Mouse (Mus musculus) skeletal muscle tissue, adult 2 months (tissue): ENCODE measurements around the gene Coq2.

Experiments used
- DNase-seq: peaks from one replicate; pipeline ENCODE4 v3.0.0-alpha.2; 2012; ENCODE audit warnings: low read depth, low spot score

The Coq2 gene

DNA sequence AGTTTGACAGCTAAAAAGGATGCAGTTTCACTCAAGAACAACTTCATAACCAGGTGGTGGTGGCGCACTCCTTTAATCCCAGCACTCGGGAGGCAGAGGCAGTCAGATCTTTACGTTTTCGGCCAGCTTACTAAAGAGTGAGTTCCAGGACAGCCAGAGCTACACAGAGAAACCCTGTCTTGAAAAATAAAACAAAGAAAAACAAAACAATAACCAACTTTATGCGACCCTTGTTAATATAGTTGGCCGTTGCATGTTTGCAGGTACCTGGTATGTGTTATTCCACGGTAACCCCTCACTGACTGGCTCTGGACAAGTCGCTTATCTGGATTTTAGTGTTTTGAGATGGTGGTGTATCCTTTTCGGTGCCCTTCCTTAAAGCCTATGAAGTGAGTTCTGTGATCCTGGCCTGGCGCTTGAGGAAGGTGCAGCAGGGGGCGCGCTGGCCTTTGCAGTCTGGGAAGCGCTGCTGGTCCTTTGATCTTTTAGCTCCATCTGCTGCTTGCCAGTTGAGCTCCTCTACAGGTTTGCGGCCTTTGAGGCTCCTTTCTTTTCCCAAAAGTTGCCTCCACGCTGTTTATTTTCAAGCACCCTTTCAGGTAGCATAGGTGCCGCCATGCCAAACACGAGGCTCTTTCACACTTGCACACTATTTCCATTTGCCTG is at the start of gene Coq2:
TSS of gene Coq2 (minus strand) at position 430 of the 666 bp plus-strand sequence.
- peak; percentile 50 for DNase-seq

DNA sequence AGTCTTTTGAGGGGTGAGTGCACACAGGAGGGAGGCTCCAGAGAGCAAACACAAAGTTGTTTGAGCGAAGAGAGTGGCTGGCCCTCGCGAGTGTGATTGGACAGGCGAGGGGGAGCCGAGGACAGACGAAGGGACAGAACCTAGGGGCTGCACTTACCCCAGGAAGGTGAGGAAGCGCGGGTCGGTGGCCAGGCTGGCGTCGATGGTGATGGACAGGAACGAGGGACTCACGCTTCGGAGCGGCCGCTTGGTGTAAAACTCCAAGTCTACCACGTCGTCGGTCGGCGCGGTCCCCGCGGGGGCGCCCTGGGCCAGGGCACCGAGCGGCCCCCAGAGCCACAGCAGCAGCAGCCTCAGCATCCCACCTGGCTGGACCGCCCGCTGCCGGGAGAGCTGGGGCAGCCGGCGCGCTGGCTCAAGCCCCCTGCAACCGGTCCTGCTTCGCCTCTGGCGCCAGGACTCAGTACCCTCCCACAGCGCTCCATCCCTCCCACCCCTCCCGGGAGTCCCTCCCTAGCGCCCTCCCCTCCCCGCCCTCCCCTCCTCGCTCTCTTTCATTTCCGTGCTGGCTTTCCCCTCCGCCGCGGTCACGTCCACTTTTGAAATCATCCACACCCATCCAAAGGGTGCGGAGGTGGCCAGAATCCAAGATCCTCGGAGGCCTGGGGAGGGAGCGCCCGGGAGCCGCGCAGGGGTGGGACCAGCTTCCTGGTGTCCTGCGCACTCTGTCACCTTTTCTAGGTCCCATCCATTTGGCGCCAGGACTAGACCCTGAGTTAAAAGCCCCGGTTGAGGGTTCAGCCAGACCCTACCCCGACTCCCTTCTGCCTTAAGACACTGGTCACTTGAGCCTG is 44.5 kb upstream of the Coq2 start, which contains the start of gene Hpse:
TSS of gene Hpse (minus strand) at position 482 of the 854 bp plus-strand sequence.
- peak; percentile 27 for DNase-seq

DNA sequence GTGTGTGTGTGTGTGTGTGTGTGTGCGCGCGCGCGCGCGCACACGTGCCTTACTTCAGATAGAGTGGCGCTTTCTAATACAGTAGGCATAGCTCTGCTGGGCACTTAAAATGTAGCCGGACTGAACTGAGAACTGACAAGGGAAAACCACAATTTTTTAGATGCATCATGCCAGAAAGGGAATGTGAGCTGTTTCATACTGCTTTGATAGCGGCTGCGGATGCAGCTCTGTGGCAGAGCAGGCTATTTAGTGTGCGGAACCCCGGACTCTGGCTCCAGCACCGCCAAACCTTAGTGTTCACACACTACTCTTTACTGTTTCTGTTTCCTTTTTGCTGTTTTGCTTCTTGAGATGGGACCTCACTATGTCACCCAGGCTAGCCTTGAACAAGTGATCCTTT is 41.8 kb upstream of the Coq2 start:
- no peak for DNase-seq

DNA sequence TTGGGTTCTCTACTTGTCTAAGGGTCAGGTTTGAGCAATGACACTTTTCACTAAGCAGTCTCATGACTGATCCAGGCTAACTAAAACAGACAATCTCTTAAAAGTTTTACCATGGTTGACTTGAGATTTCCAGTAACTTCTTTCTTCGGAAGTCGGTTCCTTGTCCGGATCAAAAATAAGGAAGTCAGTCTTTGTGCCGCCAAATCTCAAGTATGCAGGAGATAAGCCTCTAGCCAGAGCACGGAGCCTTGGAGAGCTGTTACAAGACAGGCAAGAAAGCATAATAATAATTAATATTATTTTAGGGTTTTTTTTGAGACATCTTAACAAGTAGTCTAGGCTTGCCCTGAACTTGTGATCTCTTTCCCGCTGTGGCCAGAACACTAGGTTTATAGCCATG is 36.3 kb upstream of the Coq2 start:
- DNase-seq = no peak

DNA sequence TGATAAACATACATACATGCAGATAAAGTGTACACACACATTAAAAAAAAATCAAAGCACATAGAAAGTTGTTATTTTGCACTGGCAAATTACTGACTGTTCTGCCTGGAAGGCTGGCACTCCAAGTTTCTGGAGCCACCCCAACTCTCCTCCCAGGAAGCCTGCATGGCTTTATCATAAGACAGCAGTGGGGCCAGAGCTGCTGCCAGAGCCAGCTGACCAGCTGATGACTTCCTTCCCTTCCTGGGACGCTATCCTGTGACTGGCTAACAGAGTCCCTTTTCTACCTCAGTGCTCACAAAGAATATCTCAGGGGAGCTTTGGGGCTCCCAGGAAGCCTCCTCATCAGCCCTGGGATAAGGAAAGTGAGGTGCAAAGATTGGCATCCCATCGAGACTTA is 35.1 kb upstream of the Coq2 start:
- DNase-seq = peak; percentile 9

DNA sequence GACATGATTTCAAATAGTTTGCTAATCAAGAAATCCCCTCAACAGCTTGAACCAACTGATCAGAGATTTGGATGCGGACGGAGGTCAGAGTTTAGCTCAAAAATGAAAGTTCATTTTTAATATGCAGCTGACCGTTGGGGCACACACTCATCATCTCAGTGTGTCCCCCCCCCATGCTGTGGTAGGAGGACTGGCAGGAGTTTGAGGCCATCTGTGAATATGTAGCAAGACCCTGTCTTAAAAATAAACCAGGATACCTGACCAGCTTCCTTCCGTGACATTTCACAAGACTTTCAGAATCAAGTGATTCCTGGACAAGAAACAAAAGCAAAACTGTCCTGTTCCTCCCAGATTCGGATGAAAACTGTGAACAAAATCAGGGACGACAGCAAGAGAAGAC is 34.1 kb upstream of the Coq2 start:
- no peak for DNase-seq

DNA sequence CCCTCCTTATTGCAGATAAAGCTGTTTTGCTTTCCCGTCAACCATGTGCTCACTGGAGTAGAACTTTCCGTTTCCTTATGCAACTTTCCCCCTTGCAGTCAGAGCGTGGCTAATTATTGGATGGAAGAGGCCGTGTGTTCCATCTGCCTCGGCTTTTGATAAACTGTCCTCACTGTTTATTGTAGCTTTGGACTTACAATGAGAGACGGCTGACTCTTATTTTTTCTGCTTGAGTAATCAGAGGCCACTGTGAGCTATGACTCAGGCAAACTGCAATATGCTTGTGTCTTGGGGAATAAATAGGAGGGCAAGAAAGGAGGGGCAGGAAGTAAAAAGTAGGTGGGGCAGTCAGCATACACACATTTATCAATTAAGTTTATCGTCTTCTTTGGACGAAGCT is 31.7 kb upstream of the Coq2 start:
- no peak for DNase-seq

DNA sequence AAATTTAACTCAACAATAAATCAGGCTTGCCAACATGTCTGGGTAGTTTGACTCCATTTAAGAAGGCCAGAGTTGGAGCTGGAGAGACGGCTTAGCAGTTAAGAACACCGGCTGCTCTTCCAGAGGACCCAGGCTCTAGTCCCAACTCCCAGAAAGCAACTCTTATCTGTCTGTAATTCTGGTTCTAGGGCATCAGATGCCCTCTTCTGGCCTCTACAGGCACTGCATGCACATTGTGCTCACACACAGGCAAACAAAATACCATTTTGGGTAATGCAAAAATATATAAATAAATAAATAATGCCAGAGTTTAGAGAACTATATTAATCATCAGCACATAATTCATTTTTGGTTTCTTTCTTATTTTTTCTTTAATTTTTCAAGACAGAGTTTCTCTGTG is 29.3 kb upstream of the Coq2 start:
- no peak for DNase-seq

DNA sequence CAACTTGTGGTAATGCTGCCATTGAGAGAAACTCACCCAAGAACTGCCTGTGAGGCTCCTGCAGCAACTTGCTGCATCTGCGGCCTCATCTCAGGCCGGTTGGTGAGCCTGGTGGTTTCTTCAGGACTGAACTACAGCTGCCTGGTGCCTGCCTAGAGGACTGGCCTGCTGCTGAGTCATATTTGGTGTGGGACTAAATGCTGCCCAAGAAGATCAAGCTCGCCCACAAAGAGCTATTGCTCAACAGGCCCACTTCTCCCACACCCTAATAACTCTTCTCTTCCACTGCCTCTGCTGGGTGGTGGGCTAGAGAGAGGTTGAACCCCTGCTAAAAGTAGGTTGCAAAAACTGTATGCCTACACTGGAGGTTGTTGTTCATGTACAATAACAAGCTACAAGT is 27.4 kb upstream of the Coq2 start:
- no peak for DNase-seq

DNA sequence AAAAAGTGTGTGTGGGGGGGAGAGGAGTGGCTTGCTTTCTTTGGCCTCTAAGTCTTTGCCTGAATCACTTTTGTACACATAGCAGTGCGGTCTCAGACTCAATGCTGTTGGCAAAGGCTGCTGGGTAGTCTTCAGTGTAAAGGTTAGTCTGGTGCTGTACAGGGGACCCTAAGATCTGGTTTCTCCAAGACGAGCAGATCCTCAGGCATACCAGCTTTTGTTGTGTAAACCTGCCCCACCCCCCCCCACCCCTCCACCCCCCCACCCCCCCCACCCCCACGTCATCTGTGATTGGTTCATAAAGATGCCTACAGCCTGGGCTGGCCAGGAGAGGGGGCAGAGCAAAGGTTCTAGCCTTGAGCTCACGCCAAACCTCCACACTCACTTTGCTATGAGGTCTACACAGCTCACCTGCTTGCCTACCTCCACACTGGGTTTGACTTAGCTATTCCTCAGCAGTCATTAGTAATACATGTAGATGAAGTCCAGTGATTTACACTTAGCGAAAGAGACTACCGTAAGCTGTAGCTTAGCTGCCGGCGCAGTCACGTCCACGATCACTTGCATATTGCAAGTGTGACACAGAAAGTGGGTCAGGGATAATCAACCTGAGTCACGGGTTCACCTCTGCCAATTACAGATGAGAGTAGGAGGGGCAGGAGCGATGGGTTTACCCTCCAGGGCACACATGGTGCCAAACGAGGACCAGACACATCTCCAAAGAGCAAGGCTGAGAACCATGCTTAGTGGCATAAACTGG is 26.1 kb upstream of the Coq2 start:
- DNase-seq = no peak

DNA sequence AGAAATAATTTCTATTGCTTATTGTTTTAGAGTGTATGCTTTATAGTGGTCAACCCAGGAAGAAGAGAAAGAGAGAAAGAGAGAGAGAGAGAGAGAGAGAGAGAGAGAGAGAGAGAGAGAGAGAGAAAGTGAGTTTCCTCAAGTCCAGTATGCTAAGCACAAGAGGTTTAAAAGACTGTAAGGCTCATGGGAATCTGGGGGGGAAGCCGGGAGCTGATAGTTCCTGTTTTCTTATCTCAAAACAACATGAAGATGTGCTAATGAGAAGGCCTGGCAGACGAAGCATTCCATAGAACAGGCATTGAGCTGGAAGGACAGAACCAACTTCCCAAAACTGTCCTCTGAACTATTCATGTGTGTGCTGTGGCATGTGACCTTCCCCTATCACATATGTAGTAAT is 22.9 kb upstream of the Coq2 start:
- DNase-seq = no peak

DNA sequence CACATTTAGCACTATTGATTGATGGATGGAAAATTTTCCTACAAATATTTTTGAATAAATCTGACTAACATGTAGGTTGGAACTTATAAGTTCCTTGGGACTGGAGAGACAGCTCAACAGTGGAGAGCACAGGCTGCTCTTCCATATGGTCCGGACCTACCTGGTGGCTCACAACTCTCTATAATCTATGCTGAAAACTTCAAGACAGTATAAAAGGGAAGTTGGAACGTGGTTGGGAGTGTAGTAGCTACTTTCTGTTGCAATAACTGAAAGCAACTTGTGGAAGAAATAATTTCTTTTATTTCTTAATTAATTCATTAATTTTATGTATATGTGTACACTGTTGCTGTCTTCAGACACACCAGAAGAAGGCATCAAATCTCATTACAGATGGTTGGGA is 22.5 kb upstream of the Coq2 start:
- DNase-seq = no peak

DNA sequence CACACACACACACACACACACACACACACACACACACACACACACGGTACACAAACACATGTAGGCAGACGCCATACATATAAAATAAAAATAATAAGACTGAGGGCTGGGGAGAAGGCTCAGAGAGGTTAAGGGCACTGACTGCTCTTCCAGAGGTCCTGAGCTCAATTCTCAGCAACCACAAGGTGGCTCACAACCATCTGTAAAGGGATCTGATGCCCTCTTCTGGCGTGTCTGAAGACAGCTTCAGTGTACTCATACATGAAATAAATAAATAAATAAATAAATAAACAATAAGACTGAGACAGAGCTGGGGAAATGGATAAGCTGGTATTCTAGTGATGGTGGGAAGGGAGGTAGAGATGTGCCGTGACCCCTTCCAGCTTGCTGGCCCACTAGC is 10.7 kb upstream of the Coq2 start:
- no peak for DNase-seq

DNA sequence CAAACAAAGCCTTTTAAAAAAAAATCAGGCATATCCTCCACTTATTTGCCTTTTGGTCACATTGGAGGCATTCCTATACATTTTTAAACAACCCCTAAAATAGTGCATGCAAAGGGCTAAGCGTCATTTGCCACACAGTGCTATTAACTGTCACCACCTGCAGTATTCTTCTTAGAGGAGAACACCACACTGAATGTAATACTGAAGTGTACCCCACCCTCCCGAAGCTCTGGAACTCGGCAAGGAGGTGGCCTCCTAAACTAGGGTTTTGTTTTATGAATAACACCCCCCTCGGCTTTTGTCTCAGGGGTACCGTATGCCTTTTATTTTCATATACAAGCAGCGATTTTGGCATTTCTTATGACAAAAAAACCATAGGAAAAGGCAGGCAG is 5.6 kb upstream of the Coq2 start:
- DNase-seq = no peak

DNA sequence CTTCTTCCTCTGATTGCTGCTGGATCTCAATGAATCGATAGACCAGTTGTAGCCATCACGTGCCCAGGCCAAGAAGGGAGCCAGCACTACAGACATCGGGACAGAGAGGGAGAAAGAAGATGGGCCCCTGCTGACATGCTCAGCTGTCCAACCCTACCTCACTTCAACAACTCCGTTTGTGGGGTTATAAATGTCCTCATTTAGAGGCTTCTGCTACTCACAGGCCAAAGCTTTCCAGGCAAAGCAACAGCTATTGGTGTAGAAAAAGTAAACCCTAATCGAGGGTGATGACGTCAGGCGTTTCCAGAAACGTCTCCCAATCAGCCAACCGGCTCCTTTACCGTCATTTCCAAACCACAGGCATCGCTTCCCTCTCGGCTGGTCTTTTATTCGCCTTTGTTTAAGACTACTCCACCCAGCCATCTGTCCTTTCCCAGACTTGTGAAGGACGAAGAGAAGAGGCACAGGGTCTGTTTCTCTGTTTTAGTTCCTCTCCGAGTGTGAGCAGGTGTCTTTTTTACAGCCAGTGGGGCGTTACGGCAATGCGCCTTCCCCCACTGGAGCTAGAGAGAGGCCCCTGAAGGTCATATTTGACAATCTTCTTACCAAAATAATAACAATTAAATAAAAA is 5.1 kb upstream of the Coq2 start:
- DNase-seq = no peak

DNA sequence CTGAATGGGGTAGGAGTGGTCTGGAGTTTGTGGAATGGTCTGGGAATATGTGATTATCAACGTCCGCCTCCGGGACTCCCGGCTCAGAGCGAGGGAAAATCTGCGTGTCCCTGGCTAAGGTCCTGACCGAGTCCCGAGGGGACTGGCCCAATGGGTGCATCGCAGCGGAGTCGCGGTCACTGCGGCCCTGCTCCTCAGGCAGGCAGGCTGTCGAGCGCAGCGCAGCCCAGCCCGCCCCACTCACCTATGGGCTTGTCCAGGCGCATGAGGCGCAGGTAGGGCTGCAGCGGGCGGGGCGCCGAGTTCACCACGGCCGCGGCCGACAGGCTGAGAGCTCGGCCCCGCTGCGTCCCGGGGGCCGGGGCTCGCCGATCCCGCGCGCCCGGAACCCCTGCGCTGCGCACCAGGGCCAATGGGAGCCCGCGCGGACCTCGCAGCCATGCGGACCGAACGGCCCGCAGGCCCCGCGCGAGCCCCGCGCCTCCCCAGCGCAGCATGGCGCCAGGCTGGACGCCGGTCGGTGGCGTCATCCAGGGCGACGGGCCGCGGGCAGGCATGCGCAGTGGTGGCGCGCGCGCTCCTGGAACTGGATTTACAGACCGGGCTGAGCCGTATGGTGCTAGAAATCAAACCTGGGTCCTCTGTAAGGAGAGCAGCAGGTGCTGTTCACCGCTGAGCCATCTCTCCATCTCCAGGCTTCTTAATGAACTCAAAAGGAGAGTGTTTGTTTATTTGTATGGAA is 1.0 kb downstream of the Coq2 start:
- DNase-seq = peak; percentile 69

DNA sequence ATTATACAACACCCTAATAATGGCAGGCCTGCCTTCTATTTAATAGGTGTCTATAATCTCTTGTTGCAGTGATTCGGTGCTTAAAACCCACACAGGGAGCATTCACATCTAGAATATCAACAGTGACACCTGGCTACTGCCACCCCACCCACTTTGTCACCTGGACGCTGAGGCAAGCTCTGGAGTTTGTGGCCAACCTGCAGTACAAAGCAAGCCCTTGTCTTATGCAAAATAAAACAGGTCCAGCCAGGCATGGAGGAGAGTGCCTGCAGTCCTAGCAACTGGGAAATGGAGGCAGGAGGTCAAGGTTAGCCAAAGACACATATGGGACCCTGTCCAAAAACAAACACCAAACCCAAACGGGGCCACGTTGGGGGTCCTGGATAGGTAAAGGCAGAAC is 2.5 kb downstream of the Coq2 start:
- no peak for DNase-seq

DNA sequence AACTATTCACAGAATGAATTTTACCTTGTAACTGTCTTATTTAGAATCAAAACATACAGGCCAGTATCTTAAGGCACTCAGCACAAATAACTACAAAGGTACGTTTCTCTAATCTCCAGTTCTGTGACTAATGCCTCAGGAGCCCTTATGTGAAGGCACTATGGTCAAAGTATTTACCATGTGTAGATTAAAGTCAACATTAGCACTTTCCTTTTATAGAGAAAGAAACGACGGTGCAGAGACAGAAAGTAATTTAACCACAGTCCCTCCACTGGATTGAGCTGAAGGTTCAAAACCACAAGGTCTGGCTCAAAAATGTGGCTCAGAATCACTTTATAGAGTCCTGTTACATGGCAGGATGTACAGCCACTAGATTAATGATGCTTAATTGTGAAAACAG is 3.0 kb downstream of the Coq2 start:
- DNase-seq = no peak

DNA sequence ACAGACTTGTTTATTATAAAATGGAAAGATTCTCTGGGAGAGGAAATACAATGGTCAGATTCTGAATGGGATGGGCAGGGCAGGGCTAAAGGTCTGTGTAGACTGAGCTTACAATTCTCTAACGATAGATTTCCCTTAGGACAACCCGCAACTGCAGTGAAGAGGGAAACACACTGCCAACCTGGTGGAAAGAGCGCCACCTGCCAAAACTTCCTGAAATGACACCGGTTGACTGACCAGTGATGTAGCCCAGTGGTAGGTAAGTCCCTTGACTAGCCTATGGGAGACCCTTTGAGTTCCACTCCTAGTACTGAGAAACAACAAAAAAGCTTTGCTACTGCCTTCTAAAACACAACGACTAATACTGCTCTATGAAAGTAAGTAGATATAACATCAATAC is 3.5 kb downstream of the Coq2 start:
- no peak for DNase-seq

DNA sequence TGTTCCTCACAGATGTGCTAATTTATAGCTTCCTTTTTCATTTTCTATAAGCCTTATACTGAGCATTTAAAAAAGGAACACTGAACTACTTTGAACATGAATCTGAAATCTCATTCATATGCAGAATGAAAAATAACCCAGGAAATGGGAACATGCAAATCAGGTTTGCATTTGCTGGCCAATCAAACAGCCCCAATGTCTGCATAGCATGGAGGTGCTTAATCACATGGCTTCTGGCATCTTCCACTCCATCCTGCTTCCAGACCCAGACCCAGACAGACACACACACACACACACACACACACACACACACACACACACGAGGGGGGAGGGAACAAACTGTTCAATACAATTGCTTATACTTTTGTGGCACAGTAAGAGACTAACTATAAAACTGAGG is 8.0 kb downstream of the Coq2 start:
- DNase-seq = no peak

DNA sequence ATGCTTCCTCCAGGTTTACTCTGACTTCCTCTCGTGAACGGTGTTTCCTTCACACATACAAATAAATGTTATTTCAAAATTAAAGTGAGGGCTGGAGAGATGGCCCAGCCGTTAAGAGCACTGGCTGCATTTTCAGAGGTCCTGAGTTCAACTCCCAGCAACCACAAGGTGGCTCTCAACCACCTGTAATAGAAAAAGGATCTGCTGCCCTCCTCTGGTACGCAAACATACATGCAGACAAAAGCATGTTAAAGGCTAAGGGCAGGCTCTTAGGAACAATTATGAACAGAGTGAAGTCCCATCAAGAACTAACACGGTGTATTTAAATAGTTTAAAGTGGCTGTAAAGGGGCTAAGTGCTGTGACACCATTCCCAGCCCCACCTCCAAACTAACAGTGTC is 11.1 kb downstream of the Coq2 start:
- peak; percentile 32 for DNase-seq
